Mouse (Mus musculus): ENCODE data around the gene Klk6.

Gene Klk6

GRCm38 (mm10) chr7:43824199-43824598 lies at the start of gene Klk6:
Gene Klk6 (plus strand): TSS chr7:43824499.
- no peak for DNase-seq (ENCODE audit: low spot score)

GRCm38 (mm10) chr7:43774802-43775201 lies 49.5 kb upstream of the Klk6 start:
- DNase-seq (ENCODE audit: low spot score), result no peak

- no peak for DNase-seq (ENCODE audit: low spot score)
Measured at GRCm38 (mm10) chr7:43775311-43776057, 48.8 kb upstream of the Klk6 start.

GRCm38 (mm10) chr7:43776506-43776905 lies 47.8 kb upstream of the Klk6 start:
- DNase-seq (ENCODE audit: low spot score), result no peak

GRCm38 (mm10) chr7:43777423-43777822 lies 46.9 kb upstream of the Klk6 start:
- no peak for DNase-seq (ENCODE audit: low spot score)

- DNase-seq (ENCODE audit: low spot score), result no peak
Measured at GRCm38 (mm10) chr7:43778176-43778970, 45.9 kb upstream of the Klk6 start.

GRCm38 (mm10) chr7:43780241-43780640 lies 44.1 kb upstream of the Klk6 start:
- no peak for DNase-seq (ENCODE audit: low spot score)

- DNase-seq (ENCODE audit: low spot score), result no peak
Measured at GRCm38 (mm10) chr7:43780746-43781145, 43.6 kb upstream of the Klk6 start, which contains the start of gene Klk10. Gene Klk10 (plus strand): TSS chr7:43781035.

GRCm38 (mm10) chr7:43781541-43781940 lies 42.8 kb upstream of the Klk6 start:
- DNase-seq (ENCODE audit: low spot score), result no peak

- DNase-seq (ENCODE audit: low spot score), result no peak
Measured at GRCm38 (mm10) chr7:43782275-43783265, 41.7 kb upstream of the Klk6 start.

GRCm38 (mm10) chr7:43785286-43785685 lies 39.0 kb upstream of the Klk6 start:
- DNase-seq (ENCODE audit: low spot score), result no peak

- no peak for DNase-seq (ENCODE audit: low spot score)
Measured at GRCm38 (mm10) chr7:43788096-43788495, 36.2 kb upstream of the Klk6 start.

- DNase-seq (ENCODE audit: low spot score), result no peak
Measured at GRCm38 (mm10) chr7:43789295-43789694, 35.0 kb upstream of the Klk6 start.

- no peak for DNase-seq (ENCODE audit: low spot score)
Measured at GRCm38 (mm10) chr7:43791591-43791990, 32.7 kb upstream of the Klk6 start, which contains the start of gene Klk9. Gene Klk9 (plus strand): TSS chr7:43791891.

GRCm38 (mm10) chr7:43796355-43796754 lies 27.9 kb upstream of the Klk6 start:
- DNase-seq (ENCODE audit: low spot score), result no peak

GRCm38 (mm10) chr7:43797333-43797769 lies 26.9 kb upstream of the Klk6 start, which contains the start of gene Klk8:
Gene Klk8 (plus strand): TSS chr7:43797577.
- no peak for DNase-seq (ENCODE audit: low spot score)

GRCm38 (mm10) chr7:43797844-43798462 lies 26.3 kb upstream of the Klk6 start:
- DNase-seq (ENCODE audit: low spot score), result no peak

GRCm38 (mm10) chr7:43799876-43800275 lies 24.4 kb upstream of the Klk6 start:
- no peak for DNase-seq (ENCODE audit: low spot score)

GRCm38 (mm10) chr7:43810994-43811393 lies 13.3 kb upstream of the Klk6 start, which contains the start of gene Klk7:
Gene Klk7 (plus strand): TSS chr7:43811294.
- no peak for DNase-seq (ENCODE audit: low spot score)

- no peak for DNase-seq (ENCODE audit: low spot score)
Measured at GRCm38 (mm10) chr7:43815211-43815610, 9.1 kb upstream of the Klk6 start.

GRCm38 (mm10) chr7:43816746-43817145 lies 7.6 kb upstream of the Klk6 start:
- DNase-seq (ENCODE audit: low spot score), result no peak

All from left cerebral cortex, adult 11 months (tissue).